Mouse (Mus musculus) heart, adult 2 months (tissue): ENCODE measurements around the gene Fshr.

Experiments used
- CTCF ChIP-seq: fragments of 200-600 bp; IDR thresholded peaks from 2 replicates; pipeline ENCODE4 v1.8.1; 2022; ENCODE audit warnings: antibody characterized with exemption, mild to moderate bottlenecking, moderate library complexity
- POLR2A ChIP-seq: fragments of 200-500 bp; IDR thresholded peaks from 2 replicates; pipeline ENCODE4 v1.6.1; 2011; ENCODE audit warnings: mild to moderate bottlenecking, low read depth, low read length, control low read depth; ENCODE audit not compliant: insufficient read depth

DNA sequence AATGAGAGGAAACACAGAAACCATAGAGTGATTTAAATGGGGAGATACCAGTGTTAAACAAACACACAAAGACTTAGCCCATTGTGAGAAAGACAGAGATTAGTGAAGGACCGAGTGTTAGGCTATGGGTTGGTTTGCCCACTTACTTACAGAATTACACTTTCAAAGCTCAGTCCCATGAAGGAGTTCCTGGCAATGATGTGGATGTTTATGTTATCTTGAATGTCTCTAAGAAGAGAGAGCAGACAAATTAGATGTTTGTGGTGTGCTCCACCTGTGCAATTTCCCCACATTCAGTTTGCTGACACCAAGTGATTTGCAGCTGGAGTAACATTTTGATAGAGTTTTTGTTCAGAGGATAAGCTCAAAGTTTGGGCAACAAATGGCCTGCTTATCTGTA, 191.4 kb downstream of the Fshr start:
- TF ChIP-seq CTCF (no peak), POLR2A (no peak)
